Mouse (Mus musculus): ENCODE measurements around the gene Slc28a1. TPM values are rescaled to one million over a fixed set of nuclear protein-coding genes. Genes with fewer than 3 reads are reported as not detected.
"Not testable (repeated sequence)": the region's sequence is repeated elsewhere in the genome, so short reads cannot be mapped to it uniquely, and the experiment has no call there.

Gene Slc28a1
- total RNA-seq, 1 experiment from 2014 or later = 0.15 TPM

- no peak for DNase-seq
Measured at GRCm38 (mm10) chr7:81167124-81167523, 52.5 kb downstream of the Slc28a1 start.

GRCm38 (mm10) chr7:81169351-81169750, 54.8 kb downstream of the Slc28a1 start:
- no peak for DNase-seq

- DNase-seq = no peak
Measured at GRCm38 (mm10) chr7:81173931-81174330, 59.3 kb downstream of the Slc28a1 start.

GRCm38 (mm10) chr7:81174654-81175053, 60.1 kb downstream of the Slc28a1 start:
- DNase-seq = no peak

GRCm38 (mm10) chr7:81176187-81176769, 61.7 kb downstream of the Slc28a1 start:
- no peak for DNase-seq

- DNase-seq = no peak
Measured at GRCm38 (mm10) chr7:81179494-81179893, 64.9 kb downstream of the Slc28a1 start.

- peak; percentile 24 for DNase-seq
Measured at GRCm38 (mm10) chr7:81182492-81183175, 68.0 kb downstream of the Slc28a1 start.

- no peak for DNase-seq
Measured at GRCm38 (mm10) chr7:81183181-81183580, 68.6 kb downstream of the Slc28a1 start.

GRCm38 (mm10) chr7:81184136-81184535, 69.5 kb downstream of the Slc28a1 start:
- DNase-seq = no peak

GRCm38 (mm10) chr7:81184651-81185050, 70.1 kb downstream of the Slc28a1 start:
- no peak for DNase-seq

GRCm38 (mm10) chr7:81186036-81186435, 71.4 kb downstream of the Slc28a1 start:
- peak; percentile 46 for DNase-seq

- DNase-seq = no peak
Measured at GRCm38 (mm10) chr7:81189180-81189579, 74.6 kb downstream of the Slc28a1 start.

- DNase-seq = no peak
Measured at GRCm38 (mm10) chr7:81195509-81195908, 80.9 kb downstream of the Slc28a1 start.

GRCm38 (mm10) chr7:81196796-81197195, 82.2 kb downstream of the Slc28a1 start:
- no peak for DNase-seq

- peak; percentile 61 for DNase-seq
Measured at GRCm38 (mm10) chr7:81198538-81198937, 83.9 kb downstream of the Slc28a1 start.

GRCm38 (mm10) chr7:81199109-81199508, 84.5 kb downstream of the Slc28a1 start:
- no peak for DNase-seq

- no peak for DNase-seq
Measured at GRCm38 (mm10) chr7:81199757-81200156, 85.2 kb downstream of the Slc28a1 start.

GRCm38 (mm10) chr7:81202389-81202788, 87.8 kb downstream of the Slc28a1 start:
- no peak for DNase-seq

GRCm38 (mm10) chr7:81203576-81203975, 89.0 kb downstream of the Slc28a1 start:
- DNase-seq = not testable (repeated sequence)

GRCm38 (mm10) chr7:81208944-81209343, 94.3 kb downstream of the Slc28a1 start:
- peak; percentile 78 for DNase-seq

- no peak for DNase-seq
Measured at GRCm38 (mm10) chr7:81209979-81210685, 95.5 kb downstream of the Slc28a1 start.

- peak; percentile 63 for DNase-seq
Measured at GRCm38 (mm10) chr7:81211760-81212159, 97.2 kb downstream of the Slc28a1 start.

GRCm38 (mm10) chr7:81212261-81212681, 97.7 kb downstream of the Slc28a1 start:
- DNase-seq = peak; percentile 74
